Mouse (Mus musculus) hindbrain, embryonic 13.5 days (tissue): Measurements from ENCODE around the gene Ripor2. TPM values are rescaled to one million over a fixed set of nuclear protein-coding genes. Genes with fewer than 3 reads are reported as not detected.

Experiments
- ATAC-seq: fragments of 200-750 bp; cut with Nextera tagmentation; 2 replicates; pipeline ENCODE4 v1.8.0; 2017; ENCODE audit warnings: moderate TSS enrichment; ENCODE audit not compliant: low FRiP score
- H3K27ac ChIP-seq: fragments of 300-500 bp; sonication (generic); 2 replicates; pipeline ENCODE4 v1.5.1; 2015; ENCODE audit warnings: inconsistent platforms, mild to moderate bottlenecking, moderate library complexity
- H3K27me3 ChIP-seq: fragments of 300-500 bp; sonication (generic); 2 replicates; pipeline ENCODE4 v1.6.1; 2015; ENCODE audit warnings: mild to moderate bottlenecking, inconsistent platforms
- H3K36me3 ChIP-seq: fragments of 300-500 bp; sonication (generic); 2 replicates; pipeline ENCODE4 v1.6.1; 2015; ENCODE audit warnings: mild to moderate bottlenecking, inconsistent platforms
- H3K4me1 ChIP-seq: fragments of 300-500 bp; sonication (generic); replicated peaks from 2 replicates; pipeline ENCODE4 v1.6.1; 2015; ENCODE audit warnings: inconsistent platforms
- H3K4me2 ChIP-seq: fragments of 300-500 bp; sonication (generic); 2 replicates; pipeline ENCODE4 v1.6.1; 2015; ENCODE audit warnings: inconsistent platforms, mild to moderate bottlenecking, moderate library complexity
- H3K4me3 ChIP-seq: fragments of 300-500 bp; sonication (generic); 2 replicates; pipeline ENCODE4 v1.5.1; 2015; ENCODE audit warnings: mild to moderate bottlenecking, inconsistent platforms
- H3K9ac ChIP-seq: fragments of 300-500 bp; sonication (generic); 2 replicates; pipeline ENCODE4 v1.6.1; 2015; ENCODE audit warnings: mild to moderate bottlenecking, inconsistent platforms
- H3K9me3 ChIP-seq: fragments of 300-500 bp; sonication (generic); 2 replicates; pipeline ENCODE4 v1.6.1; 2016; ENCODE audit warnings: inconsistent platforms
- WGBS: fragments of 180-500 bp; shearing (Covaris S2); methylation state at CpG from one replicate; pipeline ENCODE4 v1.1.7; 2015; 5-methylcytosine and 5-hydroxymethylcytosine counted together
- polyA plus RNA-seq: library from polyadenylated mRNA; unstranded; fragments of >200 nt; fragmentation: Nextera tagmentation; extraction: Ambion mirVana; gene quantifications from 2 replicates; pipeline ENCODE4 v1.2.1, GENCODE M21; 2015

Gene Ripor2
- polyA plus RNA-seq, 1 experiment from 2014 or later, result 24.1 TPM

- H3K4me2 ChIP-seq, result no peak overlapping the region
- WGBS, result 75% methylated on average over 5 of the region's 5 CpGs
- H3K9ac ChIP-seq, result no peak overlapping the region
- peaks cover under 1% of the 10 kb centered on the region; the same call in 1 of the 2 replicates for H3K4me1 ChIP-seq
- H3K4me3 ChIP-seq, result no peak overlapping the region
- no peaks in the 10 kb centered on the region for H3K36me3 ChIP-seq
- no peak for ATAC-seq
- no peak overlapping the region for H3K27ac ChIP-seq
- no peaks in the 10 kb centered on the region for H3K27me3 ChIP-seq
- no peaks in the 10 kb centered on the region for H3K9me3 ChIP-seq
Observed at GRCm38 (mm10) chr13:24610883-24611282, 28.9 kb downstream of the Ripor2 start.

GRCm38 (mm10) chr13:24613031-24613430 lies 31.0 kb downstream of the Ripor2 start:
- Histone ChIP-seq H3K27ac (no peak overlapping the region), H3K27me3 (no peaks in the 10 kb centered on the region), H3K4me3 (no peak overlapping the region), H3K9me3 (no peaks in the 10 kb centered on the region), H3K9ac (no peak overlapping the region), H3K4me2 (no peak overlapping the region), H3K4me1 (peaks cover 10% of the 10 kb centered on the region; the same call in 1 of the 2 replicates), H3K36me3 (no peaks in the 10 kb centered on the region)
- no peak for ATAC-seq
- 90% methylated on average over 6 of the region's 6 CpGs for WGBS

GRCm38 (mm10) chr13:24613433-24613832 lies 31.4 kb downstream of the Ripor2 start:
- 77% methylated on average over 3 of the region's 3 CpGs for WGBS
- Histone ChIP-seq H3K4me3 (no peak overlapping the region), H3K4me1 (peaks cover 14% of the 10 kb centered on the region; the same call in 1 of the 2 replicates), H3K9me3 (no peaks in the 10 kb centered on the region), H3K4me2 (no peak overlapping the region), H3K27ac (no peak overlapping the region), H3K36me3 (no peaks in the 10 kb centered on the region), H3K27me3 (no peaks in the 10 kb centered on the region), H3K9ac (no peak overlapping the region)
- no peak for ATAC-seq

- no peaks in the 10 kb centered on the region for H3K27me3 ChIP-seq
- no peaks in the 10 kb centered on the region for H3K9me3 ChIP-seq
- H3K4me1 ChIP-seq, result peaks cover 14% of the 10 kb centered on the region; the same call in 1 of the 2 replicates
- WGBS, result 65% methylated on average over 10 of the region's 10 CpGs
- H3K4me2 ChIP-seq, result no peak overlapping the region
- no peak overlapping the region for H3K27ac ChIP-seq
- H3K9ac ChIP-seq, result no peak overlapping the region
- no peaks in the 10 kb centered on the region for H3K36me3 ChIP-seq
- ATAC-seq, result no peak
- no peak overlapping the region for H3K4me3 ChIP-seq
Observed at GRCm38 (mm10) chr13:24613927-24614780, 32.2 kb downstream of the Ripor2 start.

- Histone ChIP-seq H3K4me2 (no peak overlapping the region), H3K4me1 (peaks cover 18% of the 10 kb centered on the region; the same call in 1 of the 2 replicates), H3K4me3 (no peak overlapping the region), H3K9me3 (no peaks in the 10 kb centered on the region), H3K27me3 (no peaks in the 10 kb centered on the region), H3K36me3 (no peaks in the 10 kb centered on the region), H3K9ac (no peak overlapping the region), H3K27ac (no peak overlapping the region)
- WGBS, result 56% methylated on average over 9 of the region's 9 CpGs
- no peak for ATAC-seq
Observed at GRCm38 (mm10) chr13:24615921-24616565, 34.1 kb downstream of the Ripor2 start.

- Histone ChIP-seq H3K27me3 (no peaks in the 10 kb centered on the region), H3K9me3 (no peaks in the 10 kb centered on the region), H3K4me2 (no peak overlapping the region), H3K4me1 (peaks cover 18% of the 10 kb centered on the region; the same call in 1 of the 2 replicates), H3K9ac (no peak overlapping the region), H3K27ac (no peak overlapping the region), H3K36me3 (no peaks in the 10 kb centered on the region), H3K4me3 (no peak overlapping the region)
- 84% methylated on average over 8 of the region's 8 CpGs for WGBS
- ATAC-seq, result no peak
Observed at GRCm38 (mm10) chr13:24616645-24617044, 34.7 kb downstream of the Ripor2 start.

GRCm38 (mm10) chr13:24617076-24617798 lies 35.2 kb downstream of the Ripor2 start:
- Histone ChIP-seq H3K36me3 (no peaks in the 10 kb centered on the region), H3K9me3 (no peaks in the 10 kb centered on the region), H3K27me3 (no peaks in the 10 kb centered on the region), H3K4me1 (peaks cover 18% of the 10 kb centered on the region; the same call in 1 of the 2 replicates), H3K4me3 (no peak overlapping the region), H3K9ac (no peak overlapping the region), H3K27ac (0 out of 2 replicates have a peak overlapping the region, but pooled peaks have one; percentile 37), H3K4me2 (no peak overlapping the region)
- no peak for ATAC-seq
- WGBS, result 45% methylated on average over 6 of the region's 6 CpGs

GRCm38 (mm10) chr13:24617799-24618130 lies 35.8 kb downstream of the Ripor2 start:
- WGBS, result 66% methylated on average over 2 of the region's 2 CpGs
- 0 out of 2 replicates have a peak overlapping the region, but pooled peaks have one; percentile 37 for H3K27ac ChIP-seq

GRCm38 (mm10) chr13:24619711-24620110 lies 37.7 kb downstream of the Ripor2 start:
- Histone ChIP-seq H3K27me3 (no peaks in the 10 kb centered on the region), H3K9ac (no peak overlapping the region), H3K27ac (no peak overlapping the region), H3K4me2 (no peak overlapping the region), H3K4me1 (peaks cover 20% of the 10 kb centered on the region; the same call in 1 of the 2 replicates), H3K9me3 (no peaks in the 10 kb centered on the region), H3K4me3 (no peak overlapping the region), H3K36me3 (no peaks in the 10 kb centered on the region)
- 78% methylated on average over 1 of the region's 1 CpGs for WGBS
- no peak for ATAC-seq

More at GRCm38 (mm10) chr13:24617799-24618130, 35.8 kb downstream of the Ripor2 start:
- Histone ChIP-seq H3K9ac (no peak overlapping the region), H3K4me2 (no peak overlapping the region), H3K27me3 (no peaks in the 10 kb centered on the region), H3K4me1 (peaks cover 18% of the 10 kb centered on the region; the same call in 1 of the 2 replicates), H3K9me3 (no peaks in the 10 kb centered on the region), H3K36me3 (no peaks in the 10 kb centered on the region), H3K4me3 (no peak overlapping the region)
- ATAC-seq, result no peak

- H3K36me3 ChIP-seq, result no peaks in the 10 kb centered on the region
- no peak for ATAC-seq
- H3K4me2 ChIP-seq, result no peak overlapping the region
- no peaks in the 10 kb centered on the region for H3K27me3 ChIP-seq
- WGBS, result 25% methylated on average over 6 of the region's 6 CpGs
- no peak overlapping the region for H3K9ac ChIP-seq
- peaks cover 20% of the 10 kb centered on the region; the same call in 1 of the 2 replicates for H3K4me1 ChIP-seq
- H3K4me3 ChIP-seq, result no peak overlapping the region
- H3K27ac ChIP-seq, result no peak overlapping the region
- H3K9me3 ChIP-seq, result no peaks in the 10 kb centered on the region
Observed at GRCm38 (mm10) chr13:24620439-24620838, 38.5 kb downstream of the Ripor2 start.

- 90% methylated on average over 4 of the region's 4 CpGs for WGBS
- no peak for ATAC-seq
- Histone ChIP-seq H3K27ac (no peak overlapping the region), H3K9me3 (no peaks in the 10 kb centered on the region), H3K4me1 (peaks cover 11% of the 10 kb centered on the region), H3K4me2 (no peak overlapping the region), H3K9ac (no peak overlapping the region), H3K4me3 (no peak overlapping the region), H3K27me3 (no peaks in the 10 kb centered on the region), H3K36me3 (no peaks in the 10 kb centered on the region)
Observed at GRCm38 (mm10) chr13:24623631-24624030, 41.6 kb downstream of the Ripor2 start.

- Histone ChIP-seq H3K4me1 (peaks cover 26% of the 10 kb centered on the region), H3K27ac (peak overlapping the region; percentile 35; the same call in 1 of the 2 replicates), H3K9me3 (no peaks in the 10 kb centered on the region), H3K4me3 (no peak overlapping the region), H3K4me2 (no peak overlapping the region), H3K9ac (no peak overlapping the region), H3K36me3 (no peaks in the 10 kb centered on the region), H3K27me3 (no peaks in the 10 kb centered on the region)
- WGBS, result 21% methylated on average over 5 of the region's 5 CpGs
- ATAC-seq, result peak; percentile 21; the same call in 1 of the 2 replicates
Observed at GRCm38 (mm10) chr13:24625071-24625470, 43.1 kb downstream of the Ripor2 start.
